Mouse (Mus musculus) spleen, adult 2 months (tissue): ENCODE results near the gene Zbtb1.

Experiments
- CTCF ChIP-seq: fragments of 200-500 bp; IDR thresholded peaks from 2 replicates; pipeline ENCODE4 v1.5.1; 2011; ENCODE audit warnings: mild to moderate bottlenecking, inconsistent platforms; ENCODE audit not compliant: insufficient read depth, insufficient read length, insufficient replicate concordance; ENCODE audit errors: extremely low read depth
- POLR2A ChIP-seq: fragments of 200-500 bp; IDR thresholded peaks from 2 replicates; pipeline ENCODE4 v1.6.1; 2011; ENCODE audit warnings: low read depth, low read length, inconsistent platforms

DNA sequence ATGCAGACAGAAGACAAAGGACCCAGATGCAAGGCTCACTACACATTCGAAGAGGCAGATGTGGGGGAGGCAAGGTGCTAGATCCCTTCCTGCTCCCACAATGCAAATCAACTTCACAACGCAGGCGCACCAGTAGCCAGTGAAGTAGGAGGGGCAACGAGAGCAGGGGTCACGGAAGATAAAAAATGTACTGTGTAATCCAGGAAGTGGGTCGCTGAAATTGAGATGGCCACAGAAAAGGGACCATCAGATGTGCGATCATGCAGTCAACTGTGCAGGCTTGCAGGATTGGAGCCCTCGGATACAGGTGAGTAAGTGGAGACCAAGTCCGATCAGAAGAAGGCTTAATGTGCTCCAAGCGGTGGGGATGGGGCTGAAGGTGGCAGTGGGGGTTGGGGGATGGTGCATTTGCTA, 74.3 kb downstream of the Zbtb1 start:
- TF ChIP-seq POLR2A (no peak), CTCF (no peak)
